Mouse (Mus musculus) heart, adult 2 months (tissue): ENCODE data around the gene Maml1. TPM values are rescaled to one million over a fixed set of nuclear protein-coding genes. Genes with fewer than 3 reads are reported as not detected.
A peak's percentile ranks its signal among the peaks of the same experiment; 100 is the strongest.

ENCODE experiments used
- DNase-seq, 2 experiments: peaks; one replicate each; pipeline ENCODE4 v3.0.0; 2021
- H3K27ac ChIP-seq: fragments of 200-600 bp; 2 replicates; pipeline ENCODE4 v1.8.1; 2022
- H3K27me3 ChIP-seq: fragments of 200-500 bp; 2 replicates; pipeline ENCODE4 v1.6.1; 2012; ENCODE audit warnings: mild to moderate bottlenecking, low read length, inconsistent platforms, mixed read lengths; ENCODE audit not compliant: control insufficient read depth, insufficient read depth
- H3K36me3 ChIP-seq: fragments of 200-500 bp; 2 replicates; pipeline ENCODE4 v1.6.1; 2012; ENCODE audit warnings: low read length, inconsistent platforms; ENCODE audit not compliant: control insufficient read depth, insufficient read depth
- H3K4me1 ChIP-seq: fragments of 200-500 bp; 2 replicates; pipeline ENCODE4 v1.6.1; 2011; ENCODE audit warnings: low read length; ENCODE audit not compliant: control insufficient read depth, insufficient read depth
- H3K4me3 ChIP-seq: fragments of 200-600 bp; 2 replicates; pipeline ENCODE4 v1.8.1; 2022
- H3K79me2 ChIP-seq: fragments of 200-500 bp; replicated peaks from 2 replicates; pipeline ENCODE4 v1.6.1; 2012; ENCODE audit warnings: mild to moderate bottlenecking, inconsistent platforms, low read length, moderate library complexity, mixed read lengths; ENCODE audit not compliant: control insufficient read depth, insufficient read depth
- H3K9ac ChIP-seq: fragments of 200-500 bp; 2 replicates; pipeline ENCODE4 v1.6.1; 2012; ENCODE audit warnings: low read depth, mild to moderate bottlenecking, control low read depth, inconsistent platforms, low read length, mixed read lengths
- CTCF ChIP-seq: fragments of 200-600 bp; IDR thresholded peaks from 2 replicates; pipeline ENCODE4 v1.8.1; 2022; ENCODE audit warnings: antibody characterized with exemption, mild to moderate bottlenecking, moderate library complexity
- EP300 ChIP-seq: fragments of 200-500 bp; IDR thresholded peaks from 2 replicates; pipeline ENCODE4 v1.6.1; 2011; ENCODE audit warnings: low read depth, low read length, control low read depth; ENCODE audit not compliant: insufficient read depth
- POLR2A ChIP-seq: fragments of 200-500 bp; IDR thresholded peaks from 2 replicates; pipeline ENCODE4 v1.6.1; 2011; ENCODE audit warnings: mild to moderate bottlenecking, low read depth, low read length, control low read depth; ENCODE audit not compliant: insufficient read depth
- WGBS: fragments of 180-500 bp; shearing (Covaris S2); methylation state at CpG from one replicate; pipeline ENCODE4 v1.1.7; 2018; 5-methylcytosine and 5-hydroxymethylcytosine counted together
- intact Hi-C: fragments of 180-260 bp; cut with DNase I; formaldehyde crosslinking; loops from one replicate; pipeline ENCODE4 v1.15.1; 2025
- polyA plus RNA-seq: library from polyadenylated mRNA; depleted of rRNA; stranded (reverse); fragments of >200 nt; gene quantifications from 2 replicates; pipeline ENCODE4 v1.2.3, GENCODE M21; 2012
- total RNA-seq, 2 experiments: library from RNA; stranded (reverse); gene quantifications; 2 replicates each; pipeline ENCODE4 v1.2.3; 2021

Gene Maml1
- total and polyA plus RNA-seq, 3 experiments, result 6.6 to 10.7 (median 9.7) TPM

DNA sequence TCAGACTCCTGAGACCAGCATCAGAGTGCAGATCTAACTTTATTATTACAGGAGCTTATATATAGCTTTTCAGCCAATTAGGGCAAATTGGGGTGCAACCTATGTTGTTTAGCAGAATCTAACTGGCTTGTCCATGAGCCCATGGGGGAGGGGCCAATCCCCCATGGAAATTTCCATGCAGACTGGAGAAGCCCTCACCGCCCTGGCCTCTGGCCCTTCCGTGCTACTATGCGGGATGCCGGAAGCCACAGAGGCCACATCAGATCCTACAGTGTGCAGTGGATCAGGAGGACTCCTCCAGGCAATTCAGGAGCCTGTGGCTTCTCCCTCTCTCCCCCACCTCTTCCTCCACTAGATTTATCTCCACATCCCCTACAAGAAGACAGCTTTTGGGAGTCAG lies 74.3 kb downstream of the Maml1 start:
- no peak overlapping the region for H3K4me3 ChIP-seq
- no peak overlapping the region for H3K9ac ChIP-seq
- H3K79me2 ChIP-seq, result no peaks in the 10 kb centered on the region
- H3K27ac ChIP-seq, result no peak overlapping the region; the same call in 1 of the 2 replicates
- H3K27me3 ChIP-seq, result no peaks in the 10 kb centered on the region
- WGBS, result 41% methylated on average over 4 of the region's 4 CpGs
- TF ChIP-seq CTCF (no peak), EP300 (no peak), POLR2A (no peak)
- no peaks in the 10 kb centered on the region for H3K36me3 ChIP-seq
- intact Hi-C loops, result no loop called here
- peaks cover 4% of the 10 kb centered on the region for H3K4me1 ChIP-seq
- DNase-seq, result no peak

DNA sequence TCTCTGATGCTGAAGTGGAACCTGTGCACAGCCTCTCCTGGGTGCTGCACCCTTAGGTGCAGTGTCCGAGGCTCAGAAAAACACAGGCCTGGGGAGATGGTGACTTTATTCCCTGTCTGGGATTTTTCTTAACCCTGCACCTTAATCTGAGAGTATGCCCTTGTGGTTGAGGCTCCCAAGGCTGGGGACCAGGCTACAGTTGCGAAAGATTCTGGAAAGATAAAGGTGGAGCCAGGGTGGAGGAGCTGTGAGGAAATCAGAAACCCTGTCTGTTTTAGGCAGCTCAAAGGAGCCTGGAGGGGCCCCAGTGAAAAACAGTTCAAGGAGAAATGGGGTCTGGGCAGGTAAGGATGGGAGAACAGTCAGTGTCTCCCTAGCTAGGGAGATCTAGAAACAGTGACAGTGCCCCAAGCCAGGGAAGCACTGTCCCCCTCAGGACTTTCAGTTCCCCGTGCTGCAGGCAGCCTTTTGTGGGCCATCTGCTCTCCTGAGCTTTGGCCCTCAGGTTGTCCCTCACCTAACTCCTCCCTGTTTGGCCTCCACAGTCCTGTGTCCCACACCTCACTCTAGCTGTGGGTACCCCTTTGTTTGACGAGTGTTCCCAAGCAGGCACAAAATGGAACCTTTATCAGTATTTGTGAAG lies 75.3 kb downstream of the Maml1 start:
- H3K9ac ChIP-seq, result no peak overlapping the region
- no peak overlapping the region; the same call in 1 of the 2 replicates for H3K27ac ChIP-seq
- H3K79me2 ChIP-seq, result no peaks in the 10 kb centered on the region
- no peak for DNase-seq
- no peaks in the 10 kb centered on the region for H3K36me3 ChIP-seq
- H3K4me3 ChIP-seq, result no peak overlapping the region
- WGBS, result 85% methylated on average over 4 of the region's 4 CpGs
- intact Hi-C loops, result no loop called here
- peaks cover 10% of the 10 kb centered on the region for H3K4me1 ChIP-seq
- no peaks in the 10 kb centered on the region for H3K27me3 ChIP-seq
- no peak for TF ChIP-seq CTCF
- no peak for TF ChIP-seq EP300
- no peak for TF ChIP-seq POLR2A

- no peaks in the 10 kb centered on the region for H3K27me3 ChIP-seq
- no peaks in the 10 kb centered on the region for H3K79me2 ChIP-seq
- H3K9ac ChIP-seq, result no peak overlapping the region
- intact Hi-C loops, result no loop called here
- H3K4me3 ChIP-seq, result no peak overlapping the region
- TF ChIP-seq POLR2A (no peak), EP300 (no peak), CTCF (no peak)
- no peak for DNase-seq
- H3K36me3 ChIP-seq, result no peaks in the 10 kb centered on the region
- H3K4me1 ChIP-seq, result peaks cover 10% of the 10 kb centered on the region
- H3K27ac ChIP-seq, result no peak overlapping the region
- 40% methylated on average over 9 of the region's 9 CpGs for WGBS
These were observed 76.5 kb downstream of the Maml1 start for GRCm38 (mm10) chr11:50215633-50216032.

DNA sequence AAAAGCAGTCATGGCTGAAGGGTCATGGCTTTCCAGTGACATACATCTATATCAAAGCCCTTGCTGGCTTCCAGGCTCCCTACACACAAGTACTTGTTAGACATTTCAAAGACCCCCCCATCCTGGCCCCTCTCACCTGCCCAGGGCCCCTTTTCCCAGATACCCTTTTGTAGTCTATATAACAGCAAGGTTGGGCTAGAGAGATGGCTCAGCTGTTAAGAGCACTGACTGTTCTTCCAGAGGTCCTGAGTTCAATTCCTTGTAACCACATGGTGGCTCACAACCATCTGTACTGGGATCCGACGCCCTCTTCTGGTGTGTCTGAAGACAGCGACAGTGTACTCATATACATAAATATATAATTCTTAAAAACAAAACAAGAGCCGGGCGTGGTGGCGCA lies 77.5 kb downstream of the Maml1 start:
- H3K36me3 ChIP-seq, result no peaks in the 10 kb centered on the region
- intact Hi-C loops, result no loop called here
- no peaks in the 10 kb centered on the region for H3K79me2 ChIP-seq
- no peak overlapping the region for H3K4me3 ChIP-seq
- TF ChIP-seq CTCF (peak; percentile 18; the same call in 1 of the 2 replicates), POLR2A (no peak)
- 84% methylated on average over 6 of the region's 6 CpGs for WGBS
- no peak overlapping the region for H3K9ac ChIP-seq
- no peaks in the 10 kb centered on the region for H3K27me3 ChIP-seq
- H3K4me1 ChIP-seq, result peaks cover 10% of the 10 kb centered on the region
- no peak for DNase-seq
- H3K27ac ChIP-seq, result no peak overlapping the region

DNA sequence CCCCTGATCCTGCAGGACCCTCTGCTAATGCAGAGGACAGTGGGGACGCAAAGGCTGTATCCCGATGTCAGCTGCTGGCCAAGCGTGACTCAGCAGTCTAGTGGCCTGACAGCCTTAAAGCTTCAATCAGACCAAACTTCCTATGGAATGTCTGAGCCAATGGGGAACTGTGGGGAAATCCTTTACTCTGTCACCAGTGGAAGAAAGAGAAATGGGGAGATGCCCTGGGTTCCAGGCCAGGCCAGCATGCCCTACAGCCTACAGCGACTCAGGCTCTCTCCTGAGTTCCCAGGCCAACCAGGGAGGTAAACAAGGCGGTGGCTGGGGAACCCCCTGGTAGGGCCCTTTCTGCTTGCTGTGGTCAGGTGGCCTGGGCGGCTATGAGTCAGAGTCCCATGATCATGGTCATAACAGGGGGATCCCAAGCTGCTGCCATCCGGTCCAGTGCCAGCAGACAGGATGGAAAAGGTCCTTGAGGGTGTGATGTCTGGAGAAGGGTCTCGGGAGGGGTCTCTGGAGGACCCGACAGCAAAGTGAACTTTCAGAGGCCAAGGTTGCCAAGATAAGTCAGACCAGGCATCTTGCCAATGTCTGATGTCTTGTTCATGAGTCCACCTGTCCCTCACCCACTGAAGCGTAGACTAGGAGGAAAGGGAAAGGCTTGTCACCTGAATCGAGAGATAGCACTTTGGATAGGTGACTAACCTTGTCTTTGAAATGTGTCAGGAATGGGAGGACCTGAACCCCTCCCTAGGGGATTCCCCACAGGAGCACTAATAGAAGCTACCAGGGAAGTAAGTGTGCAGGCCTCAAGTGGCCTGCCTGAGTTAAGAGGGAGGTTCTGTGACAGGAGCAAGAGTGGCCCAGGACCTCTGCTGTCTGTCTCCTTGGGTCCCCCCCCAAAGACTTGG lies 79.0 kb downstream of the Maml1 start:
- WGBS, result 9% methylated on average over 11 of the region's 11 CpGs
- Histone ChIP-seq H3K36me3 (peaks cover 5% of the 10 kb centered on the region), H3K4me3 (peak overlapping the region; percentile 29), H3K79me2 (no peaks in the 10 kb centered on the region), H3K9ac (peak overlapping the region; percentile 37), H3K27me3 (no peaks in the 10 kb centered on the region), H3K4me1 (peaks cover 13% of the 10 kb centered on the region), H3K27ac (peak overlapping the region; percentile 100)
- peak; percentile 84 to 91 for DNase-seq
- TF ChIP-seq EP300 (peak; percentile 83; the same call in 1 of the 2 replicates), POLR2A (peak; percentile 55), CTCF (no peak)
- intact Hi-C loops, result no loop called here

GRCm38 (mm10) chr11:50212060-50212739 lies 79.9 kb downstream of the Maml1 start:
- Histone ChIP-seq H3K4me3 (peak overlapping the region; percentile 29; the same call in 1 of the 2 replicates), H3K4me1 (peaks cover 15% of the 10 kb centered on the region), H3K27ac (peak overlapping the region; percentile 100), H3K9ac (0 out of 2 replicates have a peak overlapping the region, but pooled peaks have one; percentile 37), H3K27me3 (no peaks in the 10 kb centered on the region), H3K36me3 (peaks cover 5% of the 10 kb centered on the region), H3K79me2 (no peaks in the 10 kb centered on the region)
- DNase-seq, result no peak
- intact Hi-C loops, result no loop called here
- TF ChIP-seq CTCF, result no peak
- no peak for TF ChIP-seq EP300
- TF ChIP-seq POLR2A, result no peak
- 50% methylated on average over 3 of the region's 3 CpGs for WGBS
